Mouse (Mus musculus): ENCODE data around the gene Smim24.

The Smim24 gene

DNA sequence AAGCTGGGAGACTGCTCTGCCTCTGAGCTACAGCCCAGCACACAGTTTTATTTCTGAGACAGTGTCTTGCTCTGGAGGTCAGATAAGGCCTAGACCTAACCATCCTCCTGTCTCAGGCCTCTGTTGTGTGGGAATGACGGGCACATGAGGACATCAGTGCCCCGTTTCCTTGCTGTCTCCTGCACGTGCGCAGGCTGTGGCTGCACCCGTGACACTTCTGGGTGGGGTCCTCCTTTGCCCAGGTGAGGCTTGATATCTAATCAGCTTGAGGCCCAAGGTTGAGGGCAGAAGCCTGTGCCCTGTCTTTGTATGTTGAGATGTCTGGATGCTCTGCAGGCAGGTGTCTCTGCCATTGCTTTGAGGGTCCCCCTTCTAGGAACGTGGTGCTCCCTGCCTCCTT, 581 bp upstream of the Smim24 start:
- DNase-seq (ENCODE audit: low spot score), result no peak

DNA sequence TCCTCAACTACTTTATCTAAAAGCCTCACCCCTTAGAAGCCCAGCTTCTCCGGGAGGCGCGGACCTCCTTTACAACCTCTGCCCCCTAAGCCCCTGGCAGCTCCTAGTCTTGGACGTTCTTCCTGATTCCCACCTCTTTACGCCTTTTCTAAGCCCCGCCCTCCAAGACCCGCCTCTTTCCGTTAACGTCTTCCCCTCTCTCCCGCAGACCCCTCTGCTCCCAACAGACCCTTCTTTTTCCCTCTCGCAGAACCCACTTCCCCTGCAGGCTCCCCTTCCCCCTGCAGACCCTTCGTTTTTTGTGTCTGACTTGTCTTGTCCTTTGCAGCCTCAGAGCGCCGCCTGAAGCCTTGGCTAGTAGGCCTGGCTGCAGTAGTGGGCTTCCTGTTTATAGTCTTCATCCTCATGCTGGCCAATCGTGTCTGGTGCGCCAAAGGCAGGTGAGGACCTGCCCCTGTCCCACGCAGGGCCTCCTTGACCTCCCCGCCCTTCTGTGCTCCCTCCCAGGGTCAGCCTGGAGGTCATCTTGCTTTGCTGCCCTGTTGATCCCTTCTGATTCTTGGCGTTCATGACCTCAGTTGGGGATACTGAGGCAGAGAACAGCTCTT, 709 bp downstream of the Smim24 start:
- peak; percentile 68 for DNase-seq (ENCODE audit: low spot score)

DNA sequence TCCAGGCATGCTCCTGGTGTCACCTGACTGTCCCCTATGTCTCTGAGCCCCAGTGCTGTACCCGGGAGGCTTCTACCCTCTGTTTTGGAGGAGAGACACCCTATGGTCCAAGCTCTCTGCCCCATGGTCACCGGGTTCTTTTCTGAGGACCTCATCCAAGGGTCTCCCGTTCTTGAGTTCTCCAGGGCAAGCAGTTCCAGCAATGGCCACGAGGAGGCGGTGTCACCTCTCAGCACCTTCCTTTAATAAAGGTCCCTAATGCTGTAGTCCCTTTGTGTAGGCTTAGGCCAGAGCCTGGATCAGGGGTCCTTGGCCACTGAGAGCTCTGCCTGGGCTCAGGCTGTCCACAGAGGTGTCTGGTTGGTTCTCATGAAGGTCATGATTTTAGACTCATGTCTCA, 2.3 kb downstream of the Smim24 start:
- peak; percentile 88 for DNase-seq (ENCODE audit: low spot score)

DNA sequence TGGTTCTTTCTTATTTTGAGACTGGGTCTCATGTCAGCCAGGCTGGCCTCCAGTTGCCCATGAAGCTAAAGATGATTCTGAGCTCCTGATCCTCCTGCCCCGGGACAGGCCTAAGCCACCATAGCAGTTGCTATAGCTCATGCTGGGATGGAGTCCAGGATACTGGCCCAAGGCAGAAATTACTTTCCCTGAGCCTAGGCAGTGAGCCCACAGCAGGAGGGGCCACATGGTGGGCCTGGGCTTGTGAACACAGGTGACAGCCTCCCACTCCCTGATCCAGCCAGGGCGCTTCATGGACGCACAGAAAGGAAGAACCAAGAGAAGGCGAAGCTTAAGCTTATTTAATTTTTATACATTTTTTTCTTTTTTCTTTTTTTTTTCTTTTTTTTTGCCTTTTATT, 3.0 kb downstream of the Smim24 start:
- no peak for DNase-seq (ENCODE audit: low spot score)

DNA sequence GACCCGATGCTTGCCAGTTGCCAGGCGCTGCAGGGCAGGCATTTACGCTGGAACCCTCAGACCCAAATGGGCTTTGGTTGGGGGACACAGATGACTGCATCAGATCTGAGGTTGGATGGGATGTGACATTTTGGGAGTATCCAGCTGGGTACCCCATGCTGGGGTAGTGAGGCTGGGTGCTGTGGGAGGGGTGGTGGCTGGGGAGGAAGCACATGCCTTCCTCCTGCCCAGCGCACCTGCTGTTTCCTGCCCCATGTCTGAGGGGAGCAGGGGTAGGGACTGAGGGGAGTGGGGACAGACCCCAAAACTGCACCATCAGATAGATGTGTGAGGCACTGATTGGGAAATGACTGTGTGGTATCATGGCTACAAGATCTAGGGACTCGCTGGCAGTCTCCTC, 3.9 kb downstream of the Smim24 start:
- DNase-seq (ENCODE audit: low spot score), result no peak

DNA sequence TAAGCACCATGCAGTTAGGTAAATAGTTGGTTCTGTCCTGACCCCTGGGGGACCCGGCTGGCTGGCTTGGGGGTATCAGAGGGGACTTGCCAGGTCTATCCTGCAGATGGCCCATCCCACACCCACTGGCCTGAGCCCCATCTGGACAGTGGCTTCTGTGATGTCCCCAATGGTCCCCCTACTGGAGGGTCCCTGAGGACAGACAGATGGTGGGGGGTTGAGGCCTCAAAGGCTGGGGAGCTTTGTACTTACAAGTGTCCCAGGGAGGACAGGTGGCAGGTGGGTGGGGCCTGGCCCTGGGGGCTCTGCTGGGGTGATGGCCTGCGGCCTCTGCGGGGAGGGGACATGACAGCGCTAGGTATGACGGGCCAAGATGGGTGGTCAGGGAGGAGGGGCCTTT, 6.4 kb downstream of the Smim24 start:
- no peak for DNase-seq (ENCODE audit: low spot score)

DNA sequence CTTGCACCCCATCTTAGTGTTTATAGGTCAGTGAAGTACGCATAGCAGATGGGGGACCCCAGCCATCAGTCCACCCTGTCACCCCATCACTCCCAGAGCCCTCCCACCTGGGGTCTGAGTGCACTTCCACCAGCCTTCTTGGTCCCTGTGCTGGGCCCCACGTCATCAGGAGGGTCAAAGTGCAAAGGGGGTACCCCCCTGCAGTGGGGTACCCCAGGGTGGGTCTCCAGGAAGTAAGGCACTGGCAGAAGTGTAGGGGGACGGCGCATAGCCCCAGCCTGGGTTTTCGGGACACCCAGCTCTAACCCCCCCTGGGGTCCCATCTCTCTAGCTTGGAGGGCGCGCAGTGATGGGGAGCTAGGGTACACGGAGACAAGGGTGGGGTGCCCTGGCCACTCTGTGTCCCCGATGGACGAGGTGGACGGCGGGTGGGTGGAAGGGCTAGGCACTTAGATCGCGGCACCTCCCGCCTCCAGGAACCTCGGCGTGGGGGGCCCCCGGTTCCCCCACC, 7.0 kb downstream of the Smim24 start:
- no peak for DNase-seq (ENCODE audit: low spot score)

DNA sequence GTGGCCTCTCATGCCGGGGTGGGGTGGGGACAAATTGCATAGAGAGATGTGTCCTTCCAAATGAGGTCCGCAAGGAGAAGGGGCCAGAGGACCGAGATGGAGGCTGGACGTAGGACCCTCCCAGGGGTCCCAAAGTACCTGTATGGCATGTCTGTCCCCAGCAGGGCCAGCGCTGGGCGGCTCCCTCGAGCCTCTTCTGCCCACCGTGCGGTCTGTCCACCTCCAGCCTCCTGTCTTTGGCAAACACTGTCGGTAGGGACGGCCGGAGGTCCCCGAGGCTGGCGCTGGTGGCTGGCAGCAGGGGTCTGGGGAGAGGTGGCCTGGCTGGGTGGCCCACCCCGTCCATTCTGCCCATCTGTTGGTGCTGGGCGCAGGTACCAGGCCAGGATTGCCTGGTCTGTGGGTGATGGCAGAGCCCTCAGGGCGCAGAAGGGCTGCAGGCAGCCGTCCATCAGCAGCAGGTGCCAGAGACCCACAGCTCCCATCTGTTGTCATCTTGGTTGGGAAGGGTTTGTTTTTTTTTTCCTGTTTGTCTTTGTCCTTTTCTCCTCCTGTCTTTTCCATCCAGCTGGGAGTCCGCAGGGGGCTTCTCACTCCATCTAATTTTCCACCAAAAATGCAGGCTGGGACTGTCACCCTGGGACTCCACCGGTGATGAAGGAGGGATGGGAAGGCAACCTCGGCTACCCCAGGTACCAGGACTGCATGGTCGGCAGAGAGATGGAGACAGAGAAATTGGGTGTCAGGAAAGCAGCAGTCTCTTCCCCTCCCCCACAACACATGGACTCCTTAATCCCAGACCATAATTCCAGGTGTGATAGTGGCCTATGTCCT, 7.7 kb downstream of the Smim24 start:
- DNase-seq (ENCODE audit: low spot score), result no peak

DNA sequence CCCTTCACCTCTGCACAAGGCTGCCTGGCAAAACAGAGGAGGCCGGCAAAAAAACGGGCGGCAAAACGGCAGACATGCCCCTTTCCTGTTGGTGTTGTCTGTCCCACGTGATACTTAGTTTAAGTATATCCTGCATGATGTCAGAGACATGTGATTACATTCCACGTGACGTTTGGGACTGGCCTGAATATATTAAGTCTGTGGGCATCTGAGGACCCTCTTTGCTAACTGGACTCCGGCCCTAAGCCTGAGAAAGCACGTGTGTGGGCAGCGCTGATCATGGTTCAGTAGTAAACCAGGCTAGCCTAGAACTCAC, 8.3 kb downstream of the Smim24 start:
- DNase-seq (ENCODE audit: low spot score), result peak; percentile 67

DNA sequence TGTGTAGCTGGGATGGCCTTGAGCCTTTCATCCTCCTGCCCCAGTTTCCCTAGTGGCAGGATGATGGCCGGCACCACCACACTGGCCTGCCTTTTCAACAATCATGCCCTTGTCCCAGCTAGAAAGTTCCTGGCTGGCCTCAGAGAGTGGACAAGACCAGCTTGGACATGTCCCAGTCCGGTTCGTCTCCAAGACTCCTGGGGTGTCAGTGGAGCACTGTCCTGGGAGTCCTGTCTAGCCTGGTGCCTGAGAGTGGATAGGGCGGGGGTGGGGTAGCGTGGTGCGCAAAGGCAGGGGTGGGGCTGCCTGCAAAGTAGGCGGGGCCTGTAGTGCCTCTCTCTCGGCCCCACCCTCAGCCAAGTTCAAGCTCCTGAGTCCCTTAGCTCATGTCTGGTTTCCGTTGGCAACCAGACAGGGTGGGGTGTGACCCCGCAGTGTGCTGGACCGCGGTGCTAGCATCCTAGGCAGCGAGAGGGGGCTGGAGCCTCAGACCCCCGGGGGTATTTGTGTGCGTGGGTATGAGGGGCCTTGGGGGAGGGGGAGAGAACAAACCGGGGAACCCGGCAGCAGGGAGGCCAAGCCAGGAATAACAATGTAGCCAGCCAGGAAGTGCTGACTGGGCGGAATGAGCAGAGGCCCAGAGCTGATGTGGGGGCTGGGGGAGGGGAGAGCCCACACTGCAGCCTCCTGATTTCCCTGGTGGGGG, 8.8 kb downstream of the Smim24 start:
- DNase-seq (ENCODE audit: low spot score), result peak; percentile 86

DNA sequence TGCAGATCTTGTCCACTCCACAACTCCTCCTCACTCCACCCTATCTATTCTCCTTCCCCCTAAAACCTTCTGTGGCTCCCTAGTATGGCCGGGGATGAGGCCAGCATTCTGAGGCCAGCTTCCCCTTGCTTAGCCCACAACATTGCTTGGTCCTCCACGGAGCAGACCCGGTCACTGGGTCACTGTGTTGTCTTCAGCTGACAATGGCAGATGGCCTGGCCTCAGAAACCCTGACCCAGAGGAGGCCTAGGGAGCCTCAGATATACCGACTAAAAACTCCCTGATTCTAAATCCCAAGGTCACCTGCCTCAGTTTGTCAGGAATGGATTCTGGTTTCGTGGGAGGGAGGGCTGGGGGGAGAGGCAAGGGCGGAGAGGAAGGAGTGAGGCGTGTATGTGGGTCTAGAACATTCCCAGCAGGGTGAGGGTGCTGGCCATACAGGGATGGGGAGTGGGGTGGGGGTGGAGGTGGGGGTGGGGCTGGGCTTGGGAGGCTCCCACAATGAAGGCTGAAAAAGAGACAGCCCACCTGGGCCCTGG, 9.4 kb downstream of the Smim24 start:
- no peak for DNase-seq (ENCODE audit: low spot score)

DNA sequence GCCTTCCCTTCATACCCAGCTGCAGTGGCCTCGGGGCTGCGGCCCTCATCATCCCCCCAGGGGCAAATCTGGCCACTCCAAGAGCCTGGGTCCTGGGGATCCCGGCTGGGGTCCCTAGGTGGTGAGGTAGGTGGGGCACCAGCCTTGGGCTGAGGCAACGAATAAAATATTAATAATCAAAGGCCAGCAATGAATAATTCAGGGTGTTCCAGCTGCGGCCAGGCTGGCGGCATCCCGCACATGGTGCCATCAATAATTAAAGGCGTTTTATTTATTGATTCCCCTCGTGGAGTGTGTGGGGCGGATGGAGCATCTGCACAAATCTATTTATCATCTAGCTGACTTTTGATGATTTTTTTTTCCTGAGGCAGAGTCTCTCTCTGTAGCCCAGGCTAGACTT, 10.7 kb downstream of the Smim24 start:
- no peak for DNase-seq (ENCODE audit: low spot score)

DNA sequence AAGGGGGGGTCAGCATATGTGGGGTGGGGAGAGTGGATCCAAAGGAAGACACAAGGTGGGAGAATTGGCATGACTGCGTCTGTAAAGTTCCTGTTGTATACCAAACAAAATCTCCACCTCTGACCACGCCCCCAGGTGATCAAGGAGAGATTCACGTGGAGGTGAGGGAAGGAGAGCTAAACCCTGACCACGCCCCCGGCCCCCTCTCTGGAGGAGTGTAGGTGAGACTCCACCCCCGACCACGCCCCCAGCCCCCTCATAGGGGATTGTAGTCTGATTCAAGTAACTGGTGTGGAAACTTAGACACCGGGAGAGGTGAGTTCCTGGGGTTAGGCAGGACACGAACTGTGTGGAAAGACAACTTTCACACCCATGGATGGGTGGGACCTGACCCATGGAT, 11.2 kb downstream of the Smim24 start:
- no peak for DNase-seq (ENCODE audit: low spot score)

DNA sequence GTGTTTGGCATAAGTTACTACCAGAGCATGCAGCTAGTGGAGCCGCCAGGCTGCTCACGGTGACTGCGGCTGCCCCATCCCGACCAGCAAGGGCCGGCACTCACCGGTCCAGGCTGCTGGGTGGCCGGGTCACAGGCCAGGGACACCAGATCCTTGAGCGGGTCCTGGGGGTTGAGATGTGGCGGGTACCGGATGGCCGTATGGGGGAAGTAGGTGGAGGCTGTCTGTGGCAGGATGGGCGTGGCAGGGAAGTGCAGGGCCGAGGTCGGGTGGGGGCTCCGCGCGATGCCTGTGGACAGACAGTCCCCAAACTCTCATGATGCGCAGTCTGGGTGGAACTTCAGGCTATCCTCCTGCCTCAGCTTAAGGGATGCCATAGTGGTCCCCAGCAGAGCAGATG, 11.9 kb downstream of the Smim24 start:
- no peak for DNase-seq (ENCODE audit: low spot score)

DNA sequence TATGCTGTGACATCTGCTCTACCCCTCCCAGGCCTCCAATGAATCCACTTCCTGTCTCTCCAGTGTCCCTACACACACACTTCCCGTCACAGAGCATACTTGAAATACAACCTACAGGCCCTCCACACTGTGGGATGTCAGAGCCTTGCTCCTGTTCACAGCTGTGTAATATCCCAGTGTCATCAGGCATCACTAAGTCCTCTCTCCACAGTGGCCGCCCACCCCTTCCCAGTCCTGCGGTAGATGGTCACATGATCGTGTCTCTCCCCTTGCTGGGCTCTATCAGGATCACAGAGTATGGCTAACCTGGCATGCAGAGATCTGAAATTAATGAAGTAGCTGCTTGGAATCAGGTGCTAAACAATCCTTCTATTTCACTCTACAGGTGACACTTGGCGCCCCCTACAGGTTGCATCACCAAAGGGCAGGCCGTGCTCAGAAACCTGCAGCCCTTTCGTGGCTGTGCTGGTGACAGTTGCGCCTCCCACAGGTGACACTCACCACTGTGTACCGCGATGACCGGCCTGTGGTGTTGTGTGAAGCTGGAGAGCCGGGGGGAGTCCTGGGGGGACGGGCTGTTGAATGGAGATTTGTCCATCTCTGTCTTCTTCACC, 12.8 kb downstream of the Smim24 start:
- no peak for DNase-seq (ENCODE audit: low spot score)

DNA sequence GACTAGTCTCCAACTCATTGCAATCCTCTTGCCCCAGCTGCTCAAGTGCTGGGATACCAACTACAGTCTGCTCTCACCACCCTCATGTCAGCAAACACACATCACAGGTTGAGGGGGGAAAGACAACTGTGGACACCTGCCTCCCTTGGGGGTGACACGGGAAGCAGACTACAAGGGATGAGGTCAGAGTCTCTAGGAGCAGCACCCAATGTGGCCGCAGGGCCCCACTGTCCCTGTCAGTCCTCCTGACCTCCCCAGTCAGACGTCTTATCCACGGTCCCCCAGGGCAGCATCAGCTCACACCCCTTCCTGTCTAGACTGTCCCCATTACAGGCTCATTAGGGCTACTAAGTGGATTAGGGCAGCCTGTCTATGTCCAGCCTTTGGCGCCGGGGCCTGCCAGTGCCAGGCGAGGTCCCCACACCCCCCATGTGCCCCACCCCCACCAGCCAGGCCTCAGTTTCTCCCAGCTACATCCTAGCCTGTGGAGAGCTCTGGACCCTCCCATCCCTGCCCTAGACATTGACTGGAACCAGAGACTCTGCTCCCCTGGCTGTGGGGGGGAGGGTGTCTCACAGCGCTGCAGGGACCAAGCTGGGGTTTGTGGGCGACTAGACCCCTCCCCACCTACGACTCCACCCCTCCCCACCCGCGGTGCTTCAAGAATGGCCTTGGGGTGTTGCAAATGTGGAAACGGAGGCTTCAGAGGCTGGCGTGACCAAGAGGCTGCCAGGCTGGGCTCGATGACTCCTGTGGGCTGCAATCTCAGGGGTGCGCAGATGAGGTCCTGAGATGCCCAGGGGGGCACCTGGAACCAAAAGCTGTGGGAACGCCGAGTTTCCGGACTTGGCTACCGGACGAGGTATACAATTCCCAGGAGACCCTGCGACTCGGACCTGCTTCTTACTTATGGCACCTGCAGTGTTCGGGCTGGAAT, 13.9 kb downstream of the Smim24 start:
- DNase-seq (ENCODE audit: low spot score), result no peak

DNA sequence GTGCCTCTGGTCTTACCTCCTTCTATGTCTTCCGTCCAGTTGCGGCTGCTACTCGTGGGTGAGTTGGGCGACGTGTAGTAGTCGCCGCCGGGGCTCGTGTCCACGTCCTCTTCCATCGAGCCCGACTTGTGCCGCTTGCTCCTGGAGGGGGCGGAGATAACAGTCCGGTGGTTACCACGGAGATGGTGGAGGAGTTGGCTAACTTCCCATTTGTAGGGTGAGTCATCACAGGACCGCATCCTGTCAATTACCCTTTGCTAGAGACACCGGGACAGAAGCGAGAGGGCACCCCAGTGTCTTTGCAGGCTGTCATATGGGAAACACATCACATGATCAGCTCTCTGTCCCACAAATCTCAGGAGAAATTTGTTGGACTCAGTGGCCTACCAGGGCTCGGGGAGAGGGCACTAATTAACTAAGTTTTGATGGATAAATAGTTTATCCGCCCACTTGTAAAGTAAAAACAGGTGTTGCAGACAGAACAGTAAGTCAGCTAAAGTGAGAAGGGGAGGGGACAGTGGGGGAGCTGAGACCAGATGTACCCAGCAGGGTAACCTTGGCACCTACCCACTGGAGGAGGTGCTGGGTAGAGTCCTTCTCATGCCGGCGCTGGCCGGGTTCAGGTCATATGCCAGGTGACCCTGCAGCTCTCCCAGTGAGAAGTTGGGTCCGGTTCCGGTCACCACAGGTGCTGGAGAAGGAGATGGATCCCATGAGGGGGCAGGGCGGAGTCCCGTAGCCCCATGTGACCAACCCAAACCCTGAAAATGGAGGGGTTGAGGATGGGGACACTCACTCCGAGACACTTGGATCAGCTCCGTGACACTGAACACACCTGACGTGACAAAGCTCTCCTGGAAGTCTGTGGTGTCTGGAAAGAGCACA, 14.9 kb downstream of the Smim24 start:
- peak; percentile 72 for DNase-seq (ENCODE audit: low spot score)

DNA sequence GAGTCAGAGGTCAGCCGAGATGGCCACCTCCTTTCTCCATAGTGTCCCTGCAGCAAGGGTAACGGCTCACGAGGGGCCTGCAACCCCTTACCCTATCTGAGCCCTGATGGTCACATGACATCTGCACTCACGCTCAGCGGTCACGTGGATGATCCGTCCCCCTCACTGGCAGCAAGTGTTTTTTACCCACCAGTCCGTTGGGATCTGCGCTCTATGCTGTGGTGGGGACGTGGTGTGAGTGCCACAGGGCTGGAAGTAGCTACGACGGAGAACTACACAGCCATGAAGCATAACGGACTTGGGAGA, 15.5 kb downstream of the Smim24 start:
- no peak for DNase-seq (ENCODE audit: low spot score)

DNA sequence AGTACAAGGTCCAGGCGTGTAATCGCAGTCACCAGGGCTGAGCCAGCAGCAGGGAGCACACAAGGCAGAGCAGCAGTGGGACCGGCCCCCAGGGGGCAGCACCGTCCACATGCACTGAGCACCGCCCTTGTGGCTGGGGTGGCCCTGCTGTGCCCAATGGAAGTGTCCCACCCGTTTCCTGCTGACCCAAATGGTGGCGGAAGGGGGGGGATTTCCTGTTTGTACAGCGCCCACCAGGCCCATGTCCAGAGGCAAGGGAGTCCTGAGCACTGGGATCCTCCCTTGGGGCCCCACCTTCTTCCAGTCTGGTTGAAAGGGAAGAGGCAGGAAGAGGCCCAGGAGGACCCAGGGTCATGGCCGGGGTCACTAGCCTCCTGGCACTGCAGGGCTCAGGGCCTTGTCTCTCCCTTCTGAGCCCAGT, 16.0 kb downstream of the Smim24 start:
- peak; percentile 83 for DNase-seq (ENCODE audit: low spot score)

DNA sequence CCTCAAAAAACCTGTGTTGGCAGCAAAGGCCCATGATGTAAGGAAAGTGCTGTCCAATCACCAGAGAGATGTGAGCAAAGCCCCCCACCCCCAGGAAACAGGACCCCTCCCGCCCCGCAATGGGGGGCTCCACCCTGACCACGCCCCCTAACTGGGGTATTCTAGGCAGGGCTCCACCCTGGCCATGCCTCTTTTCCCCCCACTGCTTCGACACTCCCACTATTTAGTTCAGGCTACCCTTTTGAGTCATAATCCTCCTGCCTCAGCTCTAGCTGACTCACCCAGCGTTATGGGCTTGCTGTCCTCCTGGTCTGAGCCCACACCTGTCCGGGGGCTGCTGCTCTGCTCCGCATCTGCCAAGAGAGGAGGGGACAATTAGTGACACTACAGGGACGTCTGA, 16.5 kb downstream of the Smim24 start:
- no peak for DNase-seq (ENCODE audit: low spot score)

DNA sequence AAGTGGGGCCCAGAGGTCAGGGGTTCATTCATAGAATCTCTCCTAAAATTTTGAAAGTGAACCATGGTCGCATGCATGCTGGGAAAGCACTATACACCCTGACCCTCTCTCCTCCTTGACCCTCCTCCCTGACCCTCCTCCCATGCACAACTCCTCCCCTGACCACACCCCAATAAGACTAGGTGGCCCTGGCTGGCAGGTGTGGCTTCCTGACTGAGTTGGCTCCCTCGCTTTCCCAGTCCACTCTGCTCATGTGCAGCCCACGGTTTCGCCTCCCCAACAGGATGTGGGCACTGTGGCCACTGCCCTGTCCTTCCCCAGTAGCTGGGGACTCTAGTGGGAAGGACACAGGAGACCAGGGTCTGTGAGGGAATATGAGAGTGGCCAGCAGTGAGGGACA, 17.5 kb downstream of the Smim24 start:
- DNase-seq (ENCODE audit: low spot score), result no peak

Data from embryo, embryonic 10.5 days (tissue).